Mouse (Mus musculus) heart, adult 11 months (tissue): Measurements from ENCODE around the gene Tmem209.

ENCODE experiments used
- DNase-seq: peaks from one replicate; pipeline ENCODE4 v3.0.0; 2022

Tmem209 gene

DNA sequence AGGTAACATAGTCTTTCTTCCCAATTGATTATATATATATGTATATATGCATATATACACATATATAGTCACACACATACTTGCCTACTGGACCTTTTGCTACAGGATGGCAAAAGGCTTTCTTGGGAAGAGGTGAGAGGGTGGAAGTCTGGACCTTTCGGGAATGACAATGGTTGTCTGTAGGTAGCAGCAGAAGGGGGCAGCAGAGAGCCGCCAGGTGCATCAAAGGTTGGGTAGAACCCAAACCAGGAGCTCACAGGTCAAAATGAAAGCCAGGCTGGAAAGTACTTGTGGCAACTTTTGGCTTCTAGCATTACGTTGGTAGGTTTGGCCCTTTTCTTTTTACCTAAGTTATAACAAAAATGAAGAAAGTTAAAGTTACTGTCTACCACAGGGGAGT lies 25.8 kb upstream of the Tmem209 start:
- DNase-seq = peak; percentile 81

DNA sequence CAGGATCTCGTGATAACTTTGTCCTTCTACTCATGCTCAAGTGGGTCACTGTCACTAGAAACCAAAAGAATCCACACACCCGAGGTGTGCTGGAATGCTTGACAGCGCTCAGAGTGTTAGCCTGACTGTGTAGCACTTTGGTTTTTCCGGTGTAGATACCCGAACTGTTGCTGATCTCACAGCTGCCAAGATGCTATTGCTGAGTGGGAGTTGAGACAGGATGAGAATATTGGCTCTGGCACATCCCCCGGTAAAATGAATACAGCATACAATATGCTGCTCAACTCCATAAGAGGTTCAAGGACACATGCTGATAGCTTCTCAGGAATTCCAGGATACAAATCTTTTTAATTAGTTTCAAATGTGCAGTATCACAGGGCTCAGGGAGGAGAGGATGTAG lies 19.2 kb upstream of the Tmem209 start:
- peak; percentile 75 for DNase-seq

GRCm38 (mm10) chr6:30526586-30527515 lies 17.3 kb upstream of the Tmem209 start:
- peak; percentile 88 for DNase-seq

- DNase-seq = peak; percentile 74
Measured at GRCm38 (mm10) chr6:30525456-30526332, 16.1 kb upstream of the Tmem209 start.

- DNase-seq = peak; percentile 41
Measured at GRCm38 (mm10) chr6:30520400-30520799, 10.8 kb upstream of the Tmem209 start.

DNA sequence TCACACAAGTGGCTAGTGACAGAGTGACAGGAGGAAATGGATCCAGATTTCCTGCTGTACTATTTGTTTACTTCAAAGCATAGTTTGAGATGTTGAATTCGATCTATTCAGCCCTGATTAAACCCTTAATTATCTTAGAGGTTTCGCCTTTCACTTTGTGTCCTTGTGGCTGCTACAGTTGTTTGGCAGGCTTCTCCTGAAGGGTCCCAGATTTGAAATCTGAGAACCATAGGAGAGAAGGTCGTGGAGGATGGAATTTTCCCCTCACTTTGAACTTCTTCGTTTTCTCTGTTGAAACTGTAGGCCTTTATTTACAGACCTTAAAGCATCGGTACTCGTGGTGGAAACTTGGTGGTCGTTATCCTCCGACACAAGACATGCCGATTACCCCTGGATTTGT lies 4.7 kb upstream of the Tmem209 start:
- DNase-seq = no peak

- peak; percentile 90 for DNase-seq
Measured at GRCm38 (mm10) chr6:30510291-30510690, 708 bp upstream of the Tmem209 start.

DNA sequence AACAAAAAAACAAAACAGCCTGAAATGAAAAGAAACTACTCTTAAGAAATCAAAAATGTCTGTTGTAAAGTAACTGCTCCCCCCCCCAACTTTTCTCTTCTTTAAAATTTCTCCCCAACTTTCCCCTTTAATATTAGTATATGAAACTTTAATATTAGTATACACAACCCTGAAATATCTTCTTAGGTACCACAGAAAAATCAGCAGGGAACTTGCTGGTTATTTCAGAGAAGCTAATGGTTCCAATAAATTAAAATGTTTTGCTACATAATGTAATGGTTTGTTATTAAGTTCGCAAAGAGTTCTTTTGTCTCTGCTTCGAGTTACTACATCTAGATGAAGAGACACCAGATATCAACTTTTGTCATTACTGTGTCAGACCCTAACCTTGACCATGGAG lies 759 bp downstream of the Tmem209 start:
- no peak for DNase-seq

DNA sequence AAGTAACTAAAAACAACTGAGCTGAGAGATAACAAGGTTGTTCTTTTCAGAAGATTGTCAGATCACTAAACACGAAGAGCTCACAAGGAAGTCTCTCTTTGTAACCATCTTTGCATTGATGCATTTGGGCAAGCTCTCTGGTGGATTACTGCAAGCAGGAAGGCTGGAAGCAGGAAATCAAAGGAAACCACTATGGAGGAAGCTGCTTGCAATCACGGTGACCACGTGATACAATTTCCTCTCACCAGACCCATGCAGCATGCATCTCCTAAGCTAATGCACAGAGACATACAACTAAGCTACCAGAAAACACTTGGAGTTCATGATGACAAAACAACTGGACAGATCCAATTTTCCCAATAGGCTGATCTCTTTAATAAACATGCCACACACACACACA lies 10.5 kb downstream of the Tmem209 start:
- DNase-seq = no peak

DNA sequence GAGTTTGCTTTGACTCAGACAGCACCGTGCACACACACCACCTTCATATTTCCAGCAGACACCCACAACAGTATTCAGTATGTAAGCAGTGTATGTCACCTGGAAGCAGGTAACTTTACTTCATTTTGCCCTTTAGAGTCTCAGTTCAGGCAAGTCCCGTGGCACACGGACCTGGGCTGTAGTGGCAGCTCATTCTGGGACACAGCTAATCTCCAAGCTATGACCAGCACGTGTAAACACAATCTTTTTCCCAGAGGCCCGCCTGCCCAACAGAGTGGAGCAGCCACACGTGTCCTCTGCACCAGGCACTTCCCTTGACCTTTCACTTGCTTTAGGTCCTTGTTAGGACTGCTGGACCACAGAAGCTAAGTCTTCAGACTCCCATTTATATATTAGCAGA lies 23.1 kb downstream of the Tmem209 start:
- DNase-seq = peak; percentile 57

DNA sequence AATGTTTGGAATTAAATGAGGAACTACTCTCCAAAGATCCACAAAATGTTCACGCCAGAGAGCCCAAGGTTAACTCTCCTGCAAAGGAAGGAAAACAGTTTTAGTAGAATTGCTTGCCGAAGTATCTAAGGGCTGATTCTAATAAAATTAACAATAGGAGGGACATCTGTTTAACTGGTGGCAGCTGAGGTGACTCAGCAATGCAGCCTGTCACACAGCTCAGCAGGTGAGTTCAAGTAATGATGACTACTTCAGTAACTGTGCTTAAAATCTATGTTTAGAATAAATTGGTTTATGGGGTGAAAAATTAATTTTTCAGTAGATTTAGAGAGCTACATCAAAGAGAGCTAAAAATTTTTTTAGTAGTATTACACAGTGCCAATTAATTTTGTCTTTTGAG lies 26.7 kb downstream of the Tmem209 start:
- DNase-seq = no peak

GRCm38 (mm10) chr6:30479418-30479817 lies 30.2 kb downstream of the Tmem209 start:
- peak; percentile 56 for DNase-seq

DNA sequence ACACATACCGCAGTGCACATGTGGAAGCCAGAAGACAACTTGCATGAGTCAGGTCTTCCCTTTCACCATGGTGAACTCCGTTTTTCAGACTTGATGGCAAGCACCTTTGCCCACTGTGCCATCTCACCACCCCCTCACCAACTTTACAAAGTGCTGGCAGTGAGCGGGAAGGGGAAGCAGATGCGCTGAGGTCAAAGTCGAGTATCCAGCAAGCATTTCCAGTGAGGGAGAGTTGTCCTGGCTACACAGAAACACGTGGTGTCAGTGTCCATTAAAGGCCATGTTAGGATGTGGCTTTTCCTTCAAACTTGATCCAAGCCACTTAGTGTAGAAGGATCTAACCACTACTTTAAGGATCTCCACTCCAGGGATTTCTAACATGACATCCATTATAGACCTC lies 31.8 kb downstream of the Tmem209 start:
- DNase-seq = peak; percentile 55

- DNase-seq = peak; percentile 63
Measured at GRCm38 (mm10) chr6:30477210-30477714, 32.3 kb downstream of the Tmem209 start.

- DNase-seq = peak; percentile 81
Measured at GRCm38 (mm10) chr6:30476025-30476765, 33.4 kb downstream of the Tmem209 start.

DNA sequence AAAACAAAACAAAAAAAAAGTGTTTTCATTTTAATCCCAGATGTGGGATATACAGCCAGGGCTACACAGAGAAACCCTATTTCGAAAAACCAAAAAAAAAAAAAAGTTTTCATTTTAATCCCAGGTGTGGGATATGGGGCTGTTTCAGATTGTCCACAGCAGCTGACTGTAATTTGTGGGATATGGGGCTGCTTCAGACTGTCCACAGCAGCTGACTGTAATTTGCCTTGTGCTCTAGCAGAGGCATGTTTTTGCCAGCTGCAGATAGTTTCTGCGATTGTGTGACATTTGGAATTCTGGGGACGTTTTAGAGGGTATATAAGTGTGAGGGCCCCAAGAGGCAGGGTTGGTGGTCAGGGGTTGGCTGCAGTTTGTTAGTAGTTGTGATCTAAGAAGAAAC lies 37.9 kb downstream of the Tmem209 start:
- no peak for DNase-seq

DNA sequence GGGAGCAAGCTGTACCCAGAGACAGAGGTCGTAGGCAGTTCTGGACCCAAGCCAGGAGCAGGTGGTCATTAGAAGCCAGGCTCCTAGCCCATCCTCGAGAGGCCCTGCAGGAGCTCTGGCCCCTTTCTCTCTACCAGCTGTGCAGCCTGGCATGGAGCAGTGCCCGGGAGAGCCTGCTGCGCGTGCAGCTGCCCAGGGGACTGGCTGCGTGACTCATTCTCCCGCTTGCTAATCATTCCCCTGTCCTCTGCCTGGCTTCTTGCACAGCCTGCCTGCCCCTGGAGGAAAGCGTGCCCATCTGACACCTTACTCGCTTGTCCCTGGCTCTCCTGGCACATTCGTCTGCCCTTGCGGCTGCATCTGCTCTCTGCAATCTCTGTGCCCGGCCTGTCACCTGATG lies 40.2 kb downstream of the Tmem209 start:
- peak; percentile 91 for DNase-seq

DNA sequence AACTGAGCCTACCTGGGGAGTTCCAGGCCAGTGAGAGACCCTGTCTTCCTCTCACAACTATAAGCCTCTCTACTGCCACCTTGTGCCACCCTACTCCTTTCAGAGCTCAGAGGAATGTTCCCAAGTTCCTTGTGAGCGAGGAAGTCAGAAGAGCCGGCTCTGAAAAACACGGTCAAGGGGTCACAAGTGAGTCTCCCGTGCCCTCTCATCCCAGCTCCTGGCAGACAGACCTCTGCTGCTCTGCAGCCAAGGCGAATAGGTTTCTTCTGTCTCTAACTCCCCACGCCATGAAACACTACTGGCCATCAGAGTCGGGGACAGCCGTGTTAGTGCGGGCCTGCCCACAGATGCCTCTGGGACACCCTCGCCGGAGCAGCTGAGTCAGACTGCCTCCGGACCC lies 40.9 kb downstream of the Tmem209 start:
- peak; percentile 89 for DNase-seq

DNA sequence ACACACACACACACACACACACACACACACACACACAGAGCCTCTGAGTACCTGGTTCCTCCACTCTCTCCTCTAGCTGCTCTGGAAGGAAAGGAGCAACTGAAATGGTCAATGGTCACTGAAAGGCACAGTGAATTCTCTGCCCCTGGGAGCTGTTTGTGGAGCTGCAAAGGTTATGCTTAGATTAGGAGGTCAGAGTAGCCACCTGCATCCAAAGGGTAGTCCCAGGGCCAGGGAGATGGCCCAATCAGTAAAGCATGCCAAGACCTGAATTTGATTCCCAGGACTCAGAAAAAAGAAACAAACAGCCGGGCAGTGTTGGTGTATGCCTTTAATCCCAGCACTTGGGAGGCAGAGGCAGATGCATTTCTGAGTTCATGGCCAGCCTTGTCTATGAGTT lies 41.5 kb downstream of the Tmem209 start:
- DNase-seq = no peak

DNA sequence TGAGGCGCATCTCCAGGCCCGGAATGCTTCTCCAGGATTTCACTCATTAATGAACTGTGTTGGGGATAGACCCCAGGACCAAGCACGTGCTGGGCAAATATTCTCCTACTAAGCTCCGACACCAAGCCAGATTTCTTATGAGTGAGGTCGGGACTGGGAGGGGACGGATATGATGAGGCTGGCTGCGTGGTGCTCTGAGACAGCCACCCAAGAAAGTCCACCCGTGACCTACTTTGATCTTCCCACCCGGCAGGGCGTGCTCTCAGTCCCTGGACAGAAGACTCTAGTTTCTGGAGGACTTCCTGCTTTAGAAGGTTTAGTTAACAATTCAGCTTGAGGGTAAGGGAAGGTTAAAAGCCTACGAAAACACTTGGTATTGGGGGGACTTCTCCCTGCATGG lies 44.0 kb downstream of the Tmem209 start:
- DNase-seq = peak; percentile 92

DNA sequence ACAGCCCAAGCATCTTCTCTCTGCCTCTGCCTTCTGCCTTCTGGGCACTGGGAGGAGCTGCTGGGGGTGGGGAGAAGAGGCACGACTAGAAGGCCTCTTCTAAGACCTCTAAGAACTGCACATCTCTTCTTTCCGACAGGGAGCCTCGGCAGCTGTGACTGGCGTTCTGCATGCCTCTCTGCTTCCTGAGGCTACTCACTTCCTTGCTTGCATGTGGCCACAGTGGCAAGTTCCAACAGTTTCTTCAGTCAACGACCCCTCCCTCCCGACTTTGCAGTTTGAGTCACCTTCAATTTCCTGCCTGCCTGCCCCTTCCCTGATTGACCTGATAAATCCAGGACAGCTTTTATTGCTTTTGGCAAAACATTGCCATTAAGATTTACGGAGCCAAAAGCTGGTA lies 46.8 kb downstream of the Tmem209 start:
- DNase-seq = no peak

- DNase-seq = no peak
Measured at GRCm38 (mm10) chr6:30461755-30462344, 47.7 kb downstream of the Tmem209 start.
